In the genomic region with DNA sequence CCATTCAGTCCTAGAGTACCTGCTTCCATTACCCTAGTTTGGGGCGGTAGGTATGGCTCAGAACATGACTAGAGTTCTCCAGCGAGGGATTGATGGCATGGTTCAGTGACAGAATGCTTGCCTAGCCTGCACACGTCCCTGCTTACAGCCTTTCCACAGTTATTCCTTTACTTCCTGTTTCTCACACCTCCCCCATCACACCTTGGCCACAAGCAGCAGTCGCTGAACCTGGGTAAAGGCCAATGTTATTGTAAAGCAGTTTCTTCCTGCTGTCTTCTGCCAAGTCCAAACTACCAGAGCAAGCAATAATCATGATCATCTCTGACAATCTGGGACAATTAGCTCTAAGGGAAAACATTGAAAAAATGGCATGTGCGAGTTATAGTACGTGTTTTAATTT, we compare ENCODE assay signal across 20 mouse cellular contexts. TPM values are rescaled to one million over a fixed set of nuclear protein-coding genes. Genes with fewer than 3 reads are reported as not detected.
DNase-seq lines count a peak whose midpoint lies in the region; ATAC-seq and TF ChIP-seq lines count a peak whose summit lies in the region.
"Had no signal": no experiment of that assay in that cellular context is flagged by ENCODE, and none has a peak within 500 bp of the region (broad histone marks: within the 10 kb centered on the region; RNA-seq: fewer than 3 reads in every experiment).

No protein-coding gene starts in this region.

- H3K4me2 ChIP-seq in kidney, postnatal 0 days (ENCODE audit: low read length) = no peak overlapping the region
- no peak overlapping the region for H3K4me2 ChIP-seq in kidney, embryonic 16.5 days (replicated peaks; ENCODE audit: low read depth, low read length)
- H3K4me2 ChIP-seq in intestine, embryonic 15.5 days (replicated peaks) = no peak overlapping the region
- H3K4me2 ChIP-seq: heart, embryonic 12.5 days; limb, embryonic 12.5 days; neural tube, embryonic 15.5 days had no signal

- H3K4me1 ChIP-seq in kidney, postnatal 0 days (replicated peaks; ENCODE audit: insufficient read depth, low read length) = no peaks in the 10 kb centered on the region
- H3K4me1 ChIP-seq in kidney, embryonic 16.5 days (ENCODE audit: insufficient read depth, low read length) = peaks cover 4% of the 10 kb centered on the region; the same call in 1 of the 2 replicates
- no peaks in the 10 kb centered on the region for H3K4me1 ChIP-seq in intestine, embryonic 15.5 days (replicated peaks)
- H3K4me1 ChIP-seq: heart, embryonic 12.5 days had no signal

- no peak overlapping the region for H3K4me3 ChIP-seq in kidney, postnatal 0 days (replicated peaks; ENCODE audit: low read depth, low read length)
- H3K4me3 ChIP-seq in kidney, embryonic 16.5 days (ENCODE audit: low read length) = no peak overlapping the region
- H3K4me3 ChIP-seq in intestine, embryonic 15.5 days (replicated peaks) = no peak overlapping the region
- H3K4me3 ChIP-seq: heart, embryonic 12.5 days; limb, embryonic 12.5 days; midbrain, embryonic 10.5 days; neural tube, embryonic 15.5 days had no signal

- no peak overlapping the region for H3K9ac ChIP-seq in kidney, postnatal 0 days (ENCODE audit: low read depth, low read length)
- no peak overlapping the region for H3K9ac ChIP-seq in kidney, embryonic 16.5 days (replicated peaks; ENCODE audit: low read length)
- H3K9ac ChIP-seq in intestine, embryonic 15.5 days = no peak overlapping the region
- H3K9ac ChIP-seq: heart, embryonic 12.5 days; limb, embryonic 12.5 days; liver, embryonic 14.5 days; neural tube, embryonic 15.5 days had no signal

- ATAC-seq in kidney, postnatal 0 days (replicated peaks; ENCODE audit: low FRiP score, low read depth) = no peak
- no peak for ATAC-seq in kidney, embryonic 16.5 days (ENCODE audit: low FRiP score, low TSS enrichment)
- peak; percentile 61 for ATAC-seq in intestine, embryonic 15.5 days
- ATAC-seq: hindbrain, postnatal 0 days; Patski had no signal

- H3K27me3 ChIP-seq in kidney, postnatal 0 days (ENCODE audit: insufficient read depth, low read length) = no peaks in the 10 kb centered on the region
- no peaks in the 10 kb centered on the region for H3K27me3 ChIP-seq in kidney, embryonic 16.5 days (ENCODE audit: insufficient read depth, low read length)
- H3K27me3 ChIP-seq in intestine, embryonic 15.5 days (replicated peaks) = no peaks in the 10 kb centered on the region
- H3K27me3 ChIP-seq: heart, embryonic 12.5 days; limb, embryonic 12.5 days; neural tube, embryonic 15.5 days; Patski had no signal

- TF ChIP-seq CTCF in kidney, postnatal 0 days (IDR thresholded peaks at IDR 0.05; ENCODE audit: low read depth) = no peak

- 42% methylated on average over 6 of the region's 6 CpGs for WGBS in kidney, postnatal 0 days
- 41% methylated on average over 6 of the region's 6 CpGs for WGBS in kidney, embryonic 16.5 days
- 61% methylated on average over 6 of the region's 6 CpGs for WGBS in intestine, embryonic 15.5 days

- intact Hi-C loops in gastrocnemius, postnatal 14 days (cut with DNase I; ENCODE audit: low total_unique reads) = no loop called here

- H3K36me3 ChIP-seq in kidney, postnatal 0 days (ENCODE audit: insufficient read depth, low read length) = no peaks in the 10 kb centered on the region
- no peaks in the 10 kb centered on the region for H3K36me3 ChIP-seq in kidney, embryonic 16.5 days (ENCODE audit: insufficient read depth, low read length)
- H3K36me3 ChIP-seq in intestine, embryonic 15.5 days = no peaks in the 10 kb centered on the region
- H3K36me3 ChIP-seq: heart, embryonic 12.5 days; limb, embryonic 12.5 days; midbrain, embryonic 10.5 days; neural tube, embryonic 15.5 days had no signal

- peak; percentile 4 for DNase-seq in cerebellum, adult 9-11 months
- DNase-seq in cerebellum, adult 18-20 months = no peak
- peak; percentile 21 for DNase-seq in kidney, postnatal 0 days (ENCODE audit: low spot score)
- peak; percentile 11 for DNase-seq in MN1 (ENCODE audit: low spot score)
- DNase-seq in left cerebral cortex, adult 18-20 months (ENCODE audit: low spot score in 2 of 2) = no peak
- no peak for DNase-seq in gastrocnemius, postnatal 14 days
- DNase-seq: gastrocnemius, postnatal 25 days; heart, postnatal 4 days; kidney, postnatal 25 days; layer of hippocampus, postnatal 36 days; thymus, postnatal 25 days had no signal

- H3K9me3 ChIP-seq in kidney, postnatal 0 days (replicated peaks; ENCODE audit: low read length) = no peaks in the 10 kb centered on the region
- no peaks in the 10 kb centered on the region for H3K9me3 ChIP-seq in kidney, embryonic 16.5 days (ENCODE audit: low read length)
- H3K9me3 ChIP-seq in intestine, embryonic 15.5 days = no peaks in the 10 kb centered on the region
- H3K9me3 ChIP-seq: heart, embryonic 12.5 days; limb, embryonic 12.5 days; midbrain, embryonic 10.5 days; neural tube, embryonic 15.5 days had no signal

- H3K27ac ChIP-seq in kidney, postnatal 0 days = no peak overlapping the region
- H3K27ac ChIP-seq in kidney, embryonic 16.5 days (ENCODE audit: low read length) = no peak overlapping the region
- no peak overlapping the region for H3K27ac ChIP-seq in intestine, embryonic 15.5 days
- H3K27ac ChIP-seq: hindbrain, postnatal 0 days; limb, embryonic 12.5 days; liver, embryonic 14.5 days; midbrain, embryonic 10.5 days; neural tube, embryonic 15.5 days had no signal

RNA-seq across cellular contexts. Expression of a gene that starts 51.7 kb away (rescaled TPM):
- polyA plus RNA-seq in kidney, postnatal 0 days (2015; fragmentation: Nextera tagmentation; extraction: Ambion mirVana) = 7.5 and 8.6 TPM in 2 replicates
- 17.9 and 26.6 TPM in 2 replicates for polyA plus RNA-seq in kidney, embryonic 16.5 days (2015; fragmentation: Nextera tagmentation; extraction: Ambion mirVana)
- polyA plus RNA-seq in intestine, embryonic 15.5 days (2015; fragmentation: Nextera tagmentation; extraction: Ambion mirVana) = 19.0 and 21.2 TPM in 2 replicates
- total RNA-seq in left cerebral cortex, adult 18-20 months (2021) = 100 to 1,000 TPM; 101 to 109 TPM
- 10 to 100 TPM; 19.4 to 30.5 TPM for total RNA-seq in gastrocnemius, postnatal 14 days (2021)

Comparison
In these comparisons a context has a peak if more than half of its experiments do, and no peak if none do; other contexts are left out.
1. DNase-seq: peak in cerebellum, adult 9-11 months (single experiment), kidney, postnatal 0 days (single experiment) and MN1 (single experiment); none in cerebellum, adult 18-20 months (0 of 2), left cerebral cortex, adult 18-20 months (0 of 2) and gastrocnemius, postnatal 14 days (single experiment).